Mouse (Mus musculus): Measurements from ENCODE around the gene Phf1. TPM values are rescaled to one million over a fixed set of nuclear protein-coding genes. Genes with fewer than 3 reads are reported as not detected.
A peak's percentile ranks its signal among the peaks of the same experiment; 100 is the strongest.
"Not testable (repeated sequence)": the region's sequence is repeated elsewhere in the genome, so short reads cannot be mapped to it uniquely, and the experiment has no call there.

Gene Phf1
- polyA plus RNA-seq (2016; fragmentation: Nextera tagmentation; extraction: Ambion mirVana), result 6.0 and 7.3 TPM in 2 replicates

GRCm38 (mm10) chr17:26932839-26933398 is at the start of gene Phf1:
Gene Phf1, plus strand, starts transcription at chr17:26933052.
- Histone ChIP-seq H3K27ac (peak within 1 kb of the TSS; percentile 90), H3K4me3 (peak within 1 kb of the TSS; percentile 83), H3K4me1 (peaks cover 44% of the 10 kb centered on the region), H3K36me3 (peaks cover 69% of the 10 kb centered on the region), H3K27me3 (ENCODE audit: insufficient read depth, poor library complexity, severe bottlenecking) (no peaks in the 10 kb centered on the region), H3K9me3 (no peaks in the 10 kb centered on the region)
- peak; percentile 97 for DNase-seq (ENCODE audit: low spot score)
- WGBS, result under 1% methylated on average over 42 of the region's 43 CpGs

DNA sequence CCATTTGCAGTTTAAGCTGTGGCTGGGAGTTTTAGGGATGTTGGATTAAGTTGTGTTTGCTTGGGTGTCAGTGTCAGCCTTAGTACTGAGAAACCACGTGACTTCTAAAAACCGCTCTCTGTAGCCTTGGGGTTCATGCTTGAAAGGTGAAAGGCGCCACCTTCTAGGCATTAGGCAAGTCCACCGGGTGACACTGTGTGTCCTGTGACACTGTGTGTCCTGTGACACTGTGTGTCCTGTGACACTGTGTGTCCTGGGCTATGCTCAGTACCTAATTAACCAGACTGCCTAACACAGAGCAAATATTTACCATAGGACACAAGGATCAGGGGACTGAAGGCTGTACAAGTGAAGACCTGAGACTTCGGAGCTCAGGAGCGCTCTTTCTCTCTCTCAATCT is 49.3 kb upstream of the Phf1 start:
- H3K36me3 ChIP-seq, result peaks cover 14% of the 10 kb centered on the region; the same call in 1 of the 2 replicates
- no peaks in the 10 kb centered on the region for H3K27me3 ChIP-seq (ENCODE audit: insufficient read depth, poor library complexity, severe bottlenecking)
- H3K27ac ChIP-seq, result peak overlapping the region; percentile 87
- H3K4me3 ChIP-seq, result no peak overlapping the region
- peaks cover 53% of the 10 kb centered on the region for H3K4me1 ChIP-seq
- no peak for DNase-seq (ENCODE audit: low spot score)
- WGBS, result 82% methylated on average over 6 of the region's 6 CpGs
- no peaks in the 10 kb centered on the region for H3K9me3 ChIP-seq

GRCm38 (mm10) chr17:26884995-26885926 is 47.6 kb upstream of the Phf1 start:
- no peaks in the 10 kb centered on the region for H3K9me3 ChIP-seq
- peak; percentile 93 for DNase-seq (ENCODE audit: low spot score)
- H3K36me3 ChIP-seq, result peaks cover 10% of the 10 kb centered on the region; the same call in 1 of the 2 replicates
- H3K4me1 ChIP-seq, result peaks cover 54% of the 10 kb centered on the region
- H3K4me3 ChIP-seq, result peak overlapping the region; percentile 53
- no peaks in the 10 kb centered on the region for H3K27me3 ChIP-seq (ENCODE audit: insufficient read depth, poor library complexity, severe bottlenecking)
- 20% methylated on average over 25 of the region's 25 CpGs for WGBS
- peak overlapping the region; percentile 87 for H3K27ac ChIP-seq

- Histone ChIP-seq H3K27me3 (ENCODE audit: insufficient read depth, poor library complexity, severe bottlenecking) (no peaks in the 10 kb centered on the region), H3K4me1 (peaks cover 54% of the 10 kb centered on the region), H3K4me3 (peak overlapping the region; percentile 53), H3K27ac (peak overlapping the region; percentile 87), H3K9me3 (no peaks in the 10 kb centered on the region), H3K36me3 (peaks cover 5% of the 10 kb centered on the region; the same call in 1 of the 2 replicates)
- peak; percentile 95 for DNase-seq (ENCODE audit: low spot score)
- WGBS, result 11% methylated on average over 30 of the region's 30 CpGs
Observed at GRCm38 (mm10) chr17:26886047-26886749, 46.7 kb upstream of the Phf1 start.

DNA sequence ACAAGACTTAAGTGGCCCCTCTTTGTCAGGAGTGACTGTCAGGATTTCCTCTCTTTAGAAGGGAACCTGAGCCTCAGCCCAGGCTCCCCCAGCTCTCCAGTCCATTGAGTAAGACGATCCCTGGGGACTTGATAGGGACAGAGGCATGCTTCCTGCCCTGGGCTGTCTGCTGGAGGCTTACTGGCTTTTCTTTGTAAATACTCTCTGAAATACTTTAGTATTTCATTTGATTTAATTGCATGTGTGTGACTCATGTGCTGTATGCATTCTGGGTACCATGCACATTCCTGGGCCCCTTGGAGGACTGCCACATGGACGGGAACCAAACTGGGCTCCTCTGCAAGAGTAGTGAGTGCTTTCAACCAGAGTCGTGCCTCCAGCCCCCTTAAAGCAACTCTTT is 44.9 kb upstream of the Phf1 start:
- H3K4me3 ChIP-seq, result no peak overlapping the region
- H3K36me3 ChIP-seq, result no peaks in the 10 kb centered on the region
- H3K4me1 ChIP-seq, result peaks cover 68% of the 10 kb centered on the region
- WGBS, result 20% methylated on average over 3 of the region's 3 CpGs
- no peaks in the 10 kb centered on the region for H3K27me3 ChIP-seq (ENCODE audit: insufficient read depth, poor library complexity, severe bottlenecking)
- H3K27ac ChIP-seq, result peak overlapping the region; percentile 70
- H3K9me3 ChIP-seq, result no peaks in the 10 kb centered on the region
- DNase-seq (ENCODE audit: low spot score), result no peak

DNA sequence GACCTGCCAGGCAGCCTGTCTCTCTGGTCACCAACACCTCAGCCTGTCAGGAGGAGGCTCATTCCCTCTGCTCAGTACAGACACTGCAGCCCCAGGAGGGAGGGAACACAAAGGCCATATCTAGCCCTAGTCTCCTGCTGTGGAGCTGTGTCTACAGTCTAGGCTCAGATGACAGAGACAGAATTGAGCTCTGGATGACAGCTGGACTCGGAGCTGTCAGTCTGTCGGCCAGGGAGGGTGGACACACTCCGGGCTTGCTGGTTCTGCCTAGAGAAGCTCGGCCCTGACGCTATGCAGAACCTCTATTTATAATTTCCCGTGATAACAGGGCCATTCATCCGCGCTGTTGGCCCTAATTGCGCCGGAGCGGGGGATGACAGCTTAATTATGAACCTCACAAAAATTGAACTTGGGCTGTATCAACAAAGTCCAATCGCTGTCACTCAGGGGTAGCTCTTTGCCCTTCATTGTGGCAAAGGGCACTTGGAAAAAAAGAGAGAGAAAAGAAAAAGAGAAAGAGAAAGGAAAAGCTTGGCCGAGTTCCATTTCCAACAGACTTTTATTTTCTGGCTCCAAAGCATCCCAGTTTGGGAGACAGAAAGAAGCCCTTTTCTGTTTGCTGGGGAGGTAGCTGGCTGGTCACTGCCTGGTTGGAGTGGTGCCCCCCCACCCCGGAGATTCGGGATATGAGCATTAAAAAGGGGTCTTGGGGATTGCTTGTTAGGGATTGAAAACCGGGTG is 40.0 kb upstream of the Phf1 start:
- 34% methylated on average over 16 of the region's 16 CpGs for WGBS
- H3K27ac ChIP-seq, result peak overlapping the region; percentile 83

DNA sequence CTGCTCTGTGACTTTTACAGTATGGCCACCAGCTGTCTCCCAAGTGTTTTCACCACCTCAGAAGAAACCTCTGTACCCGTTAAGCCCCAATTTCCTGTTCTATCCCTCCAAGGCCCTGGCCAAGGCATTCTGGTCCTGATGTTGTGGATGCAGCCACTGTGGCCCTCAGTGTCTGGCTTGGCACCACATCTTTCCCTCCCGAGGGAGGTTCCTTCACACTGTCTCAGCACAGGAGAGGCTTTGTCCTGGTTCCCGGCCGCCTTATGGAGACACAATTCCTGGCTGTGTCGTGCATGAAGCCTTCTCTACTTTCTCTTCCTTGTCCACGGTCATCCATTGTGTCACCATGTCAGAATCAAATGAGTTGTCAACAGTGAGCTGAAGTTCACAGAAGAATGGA is 39.4 kb upstream of the Phf1 start:
- Histone ChIP-seq H3K27me3 (ENCODE audit: insufficient read depth, poor library complexity, severe bottlenecking) (no peaks in the 10 kb centered on the region), H3K27ac (peak overlapping the region; percentile 83), H3K36me3 (no peaks in the 10 kb centered on the region), H3K4me1 (peaks cover 53% of the 10 kb centered on the region), H3K4me3 (no peak overlapping the region), H3K9me3 (no peaks in the 10 kb centered on the region)
- WGBS, result 52% methylated on average over 6 of the region's 6 CpGs
- DNase-seq (ENCODE audit: low spot score), result no peak

More for the DNA sequence above, 40.0 kb upstream of the Phf1 start:
- no peaks in the 10 kb centered on the region for H3K36me3 ChIP-seq
- H3K27me3 ChIP-seq (ENCODE audit: insufficient read depth, poor library complexity, severe bottlenecking), result no peaks in the 10 kb centered on the region
- H3K4me3 ChIP-seq, result peak overlapping the region; percentile 36
- DNase-seq (ENCODE audit: low spot score), result peak; percentile 92
- H3K9me3 ChIP-seq, result no peaks in the 10 kb centered on the region
- peaks cover 60% of the 10 kb centered on the region for H3K4me1 ChIP-seq

GRCm38 (mm10) chr17:26894342-26894741 is 38.5 kb upstream of the Phf1 start:
- Histone ChIP-seq H3K27ac (peak overlapping the region; percentile 83), H3K9me3 (no peaks in the 10 kb centered on the region), H3K36me3 (no peaks in the 10 kb centered on the region), H3K27me3 (ENCODE audit: insufficient read depth, poor library complexity, severe bottlenecking) (no peaks in the 10 kb centered on the region), H3K4me1 (peaks cover 51% of the 10 kb centered on the region), H3K4me3 (no peak overlapping the region)
- no peak for DNase-seq (ENCODE audit: low spot score)
- 81% methylated on average over 6 of the region's 6 CpGs for WGBS

DNA sequence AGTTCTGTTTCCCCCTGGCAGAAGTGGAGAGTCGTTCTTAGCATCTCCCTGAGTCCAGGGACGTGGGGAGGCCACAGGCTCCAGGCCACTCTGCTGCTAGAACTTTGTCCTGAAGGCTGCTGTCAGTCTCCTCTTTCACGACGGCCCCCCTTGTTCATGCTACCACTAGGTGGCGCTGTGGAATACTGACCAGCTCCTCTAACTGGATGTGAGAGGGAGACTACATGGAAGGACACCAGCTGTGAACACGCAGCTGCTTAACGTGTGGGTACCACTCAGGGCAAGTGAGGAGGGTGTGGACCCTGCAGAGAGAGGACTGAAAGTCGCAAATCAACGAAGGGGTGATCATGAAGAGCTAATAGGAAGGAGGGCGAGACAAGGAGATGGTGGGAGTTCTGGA is 37.3 kb upstream of the Phf1 start:
- peak; percentile 85 for DNase-seq (ENCODE audit: low spot score)
- WGBS, result 16% methylated on average over 10 of the region's 10 CpGs
- Histone ChIP-seq H3K27me3 (ENCODE audit: insufficient read depth, poor library complexity, severe bottlenecking) (no peaks in the 10 kb centered on the region), H3K27ac (no peak overlapping the region), H3K4me3 (no peak overlapping the region), H3K4me1 (peaks cover 51% of the 10 kb centered on the region), H3K36me3 (no peaks in the 10 kb centered on the region), H3K9me3 (no peaks in the 10 kb centered on the region)

DNA sequence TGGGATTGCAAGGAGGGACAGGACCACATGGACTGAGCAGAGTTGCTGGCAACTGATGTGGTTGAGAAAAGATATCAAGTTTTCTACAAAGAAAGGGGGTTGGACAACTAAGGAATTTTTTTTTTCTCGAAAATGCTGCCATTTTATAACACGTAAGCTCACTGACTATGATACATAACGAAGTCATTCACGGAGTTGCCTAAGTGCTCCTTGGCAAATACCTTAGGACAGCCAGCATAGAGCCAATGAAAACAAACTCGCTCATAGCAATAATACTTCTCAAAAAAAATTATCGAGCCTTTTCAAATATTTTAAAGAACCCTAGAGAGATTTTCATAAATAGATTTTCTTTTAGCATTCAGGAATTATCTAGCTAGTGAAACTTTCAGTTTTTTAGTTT is 31.9 kb upstream of the Phf1 start:
- no peak overlapping the region for H3K4me3 ChIP-seq
- no peaks in the 10 kb centered on the region for H3K36me3 ChIP-seq
- H3K27me3 ChIP-seq (ENCODE audit: insufficient read depth, poor library complexity, severe bottlenecking), result no peaks in the 10 kb centered on the region
- no peak overlapping the region for H3K27ac ChIP-seq
- H3K4me1 ChIP-seq, result peaks cover 18% of the 10 kb centered on the region
- DNase-seq (ENCODE audit: low spot score), result no peak
- 82% methylated on average over 6 of the region's 6 CpGs for WGBS
- no peaks in the 10 kb centered on the region for H3K9me3 ChIP-seq

DNA sequence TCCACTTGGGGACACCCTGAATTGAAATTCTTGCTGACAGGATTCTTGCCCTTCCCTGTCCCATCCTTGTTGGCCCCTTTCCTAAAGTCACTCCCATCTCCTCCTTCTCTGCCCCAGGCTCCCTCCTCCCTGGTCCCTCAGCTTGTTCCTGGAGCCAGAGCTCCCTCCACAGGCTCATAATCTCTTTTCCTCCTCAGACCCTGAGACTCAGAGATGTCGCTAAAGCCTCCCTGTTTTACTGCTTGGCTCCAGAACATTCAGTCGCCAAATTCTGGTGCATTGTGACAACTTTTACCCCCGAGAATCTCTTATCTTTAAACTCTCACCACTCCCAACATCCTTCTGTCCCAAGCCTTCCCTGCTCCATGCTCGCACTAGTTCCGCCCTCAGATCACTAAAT is 28.5 kb upstream of the Phf1 start:
- no peaks in the 10 kb centered on the region for H3K36me3 ChIP-seq
- no peaks in the 10 kb centered on the region for H3K4me1 ChIP-seq
- no peak overlapping the region for H3K27ac ChIP-seq
- DNase-seq (ENCODE audit: low spot score), result no peak
- WGBS, result 49% methylated on average over 5 of the region's 5 CpGs
- no peaks in the 10 kb centered on the region for H3K27me3 ChIP-seq (ENCODE audit: insufficient read depth, poor library complexity, severe bottlenecking)
- no peak overlapping the region for H3K4me3 ChIP-seq
- H3K9me3 ChIP-seq, result no peaks in the 10 kb centered on the region; the same call in 1 of the 2 replicates

DNA sequence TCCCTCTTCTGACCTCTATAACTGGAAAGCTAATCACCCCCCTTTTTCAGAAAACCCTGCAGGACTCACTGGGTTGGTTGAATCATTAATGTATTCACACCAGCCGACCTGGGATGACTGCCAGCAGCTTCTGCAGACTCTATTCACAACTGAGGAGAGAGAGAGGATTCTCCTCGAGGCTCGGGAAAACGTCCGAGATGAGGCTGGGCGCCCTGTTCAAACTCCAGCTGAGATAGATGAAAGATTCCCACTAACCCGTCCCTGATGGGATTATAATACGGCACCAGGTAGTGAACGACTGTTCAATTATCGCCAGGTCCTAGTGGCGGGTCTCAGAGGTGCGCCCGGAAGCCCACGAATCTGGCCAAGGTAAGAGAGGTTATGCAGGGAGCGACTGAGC is 25.3 kb upstream of the Phf1 start:
- 87% methylated on average over 15 of the region's 15 CpGs for WGBS
- not testable (repeated sequence) for H3K36me3 ChIP-seq; H3K4me3 ChIP-seq; H3K9me3 ChIP-seq; H3K4me1 ChIP-seq; DNase-seq (ENCODE audit: low spot score); H3K27ac ChIP-seq; H3K27me3 ChIP-seq (ENCODE audit: insufficient read depth, poor library complexity, severe bottlenecking)

Measured in heart, embryonic 10.5 days (tissue).